Mouse (Mus musculus): ENCODE data around the gene Zfp704. TPM values are rescaled to one million over a fixed set of nuclear protein-coding genes. Genes with fewer than 3 reads are reported as not detected.

Zfp704 gene
- total RNA-seq, 2 experiments from 2014 or later, result 32.2 to 34.7 TPM

DNA sequence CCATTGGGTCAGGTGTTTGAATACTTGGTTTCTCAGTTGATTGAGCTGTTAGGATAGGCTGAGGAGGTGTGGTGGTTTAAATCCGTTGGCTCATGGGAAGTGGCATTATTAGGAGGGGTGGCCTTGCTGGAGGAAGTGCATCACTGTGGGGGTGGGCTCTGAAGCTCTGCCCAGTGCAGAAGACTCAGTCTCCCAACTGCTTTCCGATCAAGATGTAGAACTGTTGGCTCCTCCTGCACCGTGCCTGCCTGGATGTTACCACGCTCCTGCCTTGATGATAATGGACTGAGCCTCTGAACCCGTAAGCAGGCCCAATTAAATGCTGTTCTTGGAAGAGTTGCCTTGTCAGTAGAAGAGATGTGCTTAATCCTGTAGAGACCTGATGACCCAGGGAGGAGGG, 154.5 kb downstream of the Zfp704 start:
- no peak for DNase-seq

DNA sequence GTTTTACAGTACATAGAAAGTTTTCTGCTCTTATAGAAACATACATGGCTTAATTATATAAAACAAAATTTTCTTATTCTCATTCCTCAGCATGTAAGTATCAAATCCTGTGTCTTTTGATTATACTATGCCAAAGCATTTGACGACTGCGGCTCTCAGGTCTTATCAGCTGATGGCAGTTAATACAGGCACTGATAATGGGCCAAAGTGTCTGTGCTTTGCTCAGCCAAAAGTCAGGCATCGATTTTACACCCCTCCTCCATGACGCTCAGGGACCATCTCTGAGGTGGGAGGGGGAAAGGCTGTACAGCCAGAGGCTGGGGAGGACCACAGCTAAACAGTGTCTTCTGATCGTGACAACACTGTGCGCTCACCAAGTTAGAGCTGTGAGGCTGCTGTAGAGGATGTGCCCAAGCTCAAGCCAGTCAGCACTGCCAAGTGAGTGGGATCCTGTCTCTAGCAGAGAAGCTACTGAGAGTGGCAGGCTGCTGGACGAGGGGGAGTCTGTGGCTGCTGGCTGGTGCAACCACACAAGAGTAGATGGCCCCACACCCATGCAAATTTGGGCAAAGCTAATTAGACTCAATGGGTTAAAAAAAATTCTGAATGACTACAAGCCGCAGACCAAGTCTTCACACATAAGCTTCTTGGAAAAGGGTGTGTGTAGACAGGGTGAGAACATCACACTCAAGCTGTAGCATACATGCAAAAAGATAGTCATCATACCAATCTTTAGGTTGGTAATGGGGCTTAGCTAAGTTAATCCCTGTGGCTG, 155.1 kb downstream of the Zfp704 start:
- peak in 1 of 2 experiments; percentile 29 for DNase-seq

DNA sequence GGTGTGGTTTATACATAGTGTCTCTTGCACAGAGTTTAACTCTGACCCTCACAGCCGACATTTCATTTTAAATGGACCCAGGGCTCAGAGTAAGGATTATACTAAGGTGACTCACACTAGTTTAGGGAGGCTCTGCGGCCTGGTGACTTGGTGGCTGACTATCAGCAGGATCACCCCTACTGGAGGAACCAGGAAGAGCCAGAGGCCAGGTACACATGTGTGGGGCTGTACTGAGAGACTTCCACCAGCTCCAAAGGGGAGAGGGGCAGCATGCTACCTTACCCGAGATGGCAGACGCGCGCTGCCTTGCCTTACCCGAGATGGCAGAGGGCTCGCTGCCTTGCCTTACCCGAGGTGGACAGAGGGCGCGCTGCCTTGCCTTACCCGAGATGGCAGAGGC, 159.4 kb downstream of the Zfp704 start:
- DNase-seq, result no peak

DNA sequence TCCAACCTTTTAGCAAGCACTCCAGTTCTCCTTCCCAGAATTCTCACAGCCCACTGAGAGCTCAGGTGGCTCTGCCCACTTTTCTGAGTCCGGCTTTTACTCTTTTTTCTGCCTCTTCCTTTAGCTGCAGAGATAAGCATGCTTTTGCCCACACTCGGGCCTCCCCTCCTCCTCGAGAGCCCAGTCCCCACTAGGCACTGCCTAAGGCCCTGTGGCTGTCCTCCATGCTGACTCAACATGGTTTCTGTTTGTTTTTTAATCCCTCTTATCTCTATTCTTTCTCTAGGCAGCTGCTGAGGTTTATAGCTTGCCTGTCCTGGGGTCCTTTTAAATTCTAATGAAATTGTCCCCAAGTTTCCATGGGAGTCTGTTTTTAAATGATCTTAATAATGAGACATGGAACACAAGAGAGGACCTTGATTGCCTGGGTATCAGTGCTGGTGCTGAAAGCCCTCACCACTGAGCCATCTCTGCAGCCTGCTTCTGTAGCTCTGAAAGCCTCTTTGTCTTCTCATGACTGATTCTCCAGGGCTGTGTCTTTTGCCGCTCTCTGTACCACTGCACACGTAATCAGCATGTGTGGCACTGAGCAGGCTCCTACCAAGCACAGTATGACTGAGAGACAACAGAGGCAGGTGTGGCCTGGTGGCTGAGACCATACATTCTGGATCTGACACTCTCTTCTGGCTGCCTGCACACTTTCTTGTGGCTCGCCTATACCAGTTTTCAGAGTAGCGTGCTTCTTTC, 160.5 kb downstream of the Zfp704 start:
- DNase-seq, result no peak

DNA sequence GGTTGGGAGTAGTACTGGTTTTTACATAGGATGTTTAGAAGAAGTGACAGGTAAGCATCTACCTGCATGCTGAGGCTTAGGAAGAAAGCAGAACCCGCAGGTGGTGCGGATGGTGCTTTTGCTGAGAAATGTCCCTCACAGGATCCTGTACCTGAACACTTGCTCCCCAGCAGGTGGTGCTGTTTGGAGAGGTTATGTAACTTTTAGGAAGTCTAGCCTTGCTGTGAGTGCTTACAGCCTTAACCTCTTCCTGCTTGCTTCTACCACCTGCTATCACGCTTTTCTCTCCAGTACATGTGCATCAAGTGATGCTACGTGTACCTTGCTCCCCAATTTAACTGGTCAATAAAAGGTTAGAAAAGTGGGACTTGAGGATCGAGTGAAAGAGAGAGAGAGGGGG, 161.3 kb downstream of the Zfp704 start:
- DNase-seq, result no peak

DNA sequence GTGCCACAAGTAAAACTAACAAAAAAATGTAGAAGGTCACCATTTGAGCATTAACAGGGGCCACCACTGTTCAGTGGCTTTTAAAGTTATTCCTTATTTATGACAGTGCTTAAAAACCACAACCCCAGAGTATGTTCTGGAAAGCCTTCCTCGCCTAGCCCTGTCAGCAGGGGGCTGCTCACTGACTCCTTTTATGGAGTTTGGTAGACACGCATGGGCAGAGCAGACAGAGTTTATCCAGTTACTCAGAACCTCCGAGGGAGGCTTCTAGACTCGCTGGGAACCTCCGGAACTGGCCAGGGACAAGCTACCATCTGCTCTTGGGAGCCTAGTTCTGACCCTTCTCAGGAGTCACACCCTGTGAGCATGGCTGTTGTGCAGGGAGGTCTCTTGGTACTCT, 165.3 kb downstream of the Zfp704 start:
- no peak for DNase-seq

DNA sequence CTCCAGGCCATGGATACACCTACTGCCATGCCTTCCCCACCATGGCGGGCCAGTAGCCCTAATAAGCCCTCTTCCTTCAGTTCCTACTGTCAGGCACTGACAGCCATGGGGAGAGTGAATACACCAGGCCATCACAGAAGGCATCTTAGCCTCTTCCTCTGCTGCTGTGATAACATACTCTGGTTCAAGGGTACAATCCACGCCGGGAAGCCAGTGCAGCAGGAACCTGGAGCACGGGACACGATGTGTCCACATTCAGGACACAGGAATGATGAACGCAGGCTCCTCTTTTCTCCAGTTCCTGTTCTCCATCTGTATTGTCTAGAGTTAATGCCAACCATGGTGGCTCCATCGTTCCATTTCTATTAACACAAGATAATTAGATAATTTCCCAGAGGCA, 165.9 kb downstream of the Zfp704 start:
- DNase-seq, result no peak

DNA sequence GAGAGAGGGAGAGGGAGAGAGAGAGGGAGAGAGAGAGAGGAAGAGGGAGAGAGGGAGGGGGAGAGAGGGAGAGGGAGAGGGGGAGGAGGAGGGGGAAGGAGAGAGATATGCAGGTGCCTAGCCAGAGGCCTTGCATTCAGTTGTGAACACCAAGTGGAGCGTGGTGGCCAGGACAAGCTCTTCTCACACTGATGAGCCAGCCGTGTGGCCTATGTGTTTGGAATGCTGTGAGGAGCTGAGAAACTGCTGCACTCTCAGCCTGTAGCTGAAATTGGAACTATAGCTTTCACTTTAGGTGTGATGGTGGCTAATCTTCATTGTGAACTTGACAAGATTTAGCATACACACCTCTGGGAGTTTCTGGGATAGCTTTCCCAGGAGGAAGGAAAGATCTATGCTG, 166.4 kb downstream of the Zfp704 start:
- no peak for DNase-seq

DNA sequence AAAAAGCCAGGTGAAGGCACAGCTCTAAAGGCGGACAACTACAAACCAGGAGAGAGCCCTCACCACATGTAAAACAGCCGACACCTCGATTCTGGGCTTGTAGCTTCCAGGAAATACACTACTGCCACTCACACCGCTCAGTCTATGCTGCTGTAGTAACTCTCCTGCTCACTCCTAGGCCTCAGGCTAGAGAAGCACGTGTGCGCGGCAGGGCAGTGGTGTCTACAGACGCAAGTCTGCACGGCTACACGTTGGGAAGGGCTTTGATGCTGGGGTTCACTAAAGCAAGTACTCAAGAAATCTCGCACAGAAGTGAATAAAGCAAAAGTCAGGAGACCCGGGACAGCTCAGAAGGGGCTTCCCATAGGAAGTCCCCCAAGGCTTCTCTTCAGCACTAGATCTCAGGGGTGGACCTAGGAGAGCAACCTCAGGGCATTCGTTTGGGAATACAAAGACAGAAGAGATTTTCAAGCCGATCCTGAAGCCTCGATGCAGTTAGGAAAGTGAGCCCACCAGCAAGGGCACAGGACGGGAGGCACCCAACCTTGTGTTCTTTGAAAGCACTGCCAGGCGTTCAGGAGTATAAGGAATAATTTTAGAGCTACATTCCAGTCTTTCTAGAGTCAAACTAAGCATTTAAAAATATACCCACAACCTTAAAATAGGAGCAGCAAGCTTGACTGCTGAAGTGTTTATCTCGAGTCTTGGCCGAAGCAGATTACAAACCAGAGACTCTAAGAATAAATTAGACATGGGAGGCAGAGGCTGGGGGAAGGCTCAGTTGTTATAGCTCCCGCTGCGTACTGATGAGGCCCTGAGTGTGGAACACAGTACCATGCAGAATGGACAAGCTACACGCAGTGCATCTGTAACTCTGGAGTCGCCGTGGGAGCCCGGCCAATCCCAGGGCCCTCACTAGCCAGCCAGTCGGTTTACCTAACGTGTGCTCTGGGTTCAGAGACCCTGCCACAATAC, 168.0 kb downstream of the Zfp704 start:
- no peak for DNase-seq

DNA sequence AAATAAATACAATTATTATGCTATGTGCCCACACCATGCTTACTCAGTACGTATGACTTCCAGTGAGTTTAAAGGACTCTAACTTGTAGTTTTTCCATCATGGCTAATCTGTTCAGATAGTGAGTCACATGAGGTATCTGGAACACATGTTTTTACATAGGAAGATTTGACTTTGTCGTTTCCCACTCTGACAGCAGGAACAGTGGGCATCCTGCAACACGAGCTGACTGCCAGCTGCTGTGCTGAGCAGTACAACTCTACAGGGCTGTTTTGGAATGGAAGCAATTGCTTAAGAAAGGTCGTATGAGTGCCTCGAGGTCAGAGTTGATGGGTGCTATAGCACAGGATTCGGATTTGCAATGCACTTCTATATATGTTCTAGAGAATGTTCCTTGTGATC, 169.4 kb downstream of the Zfp704 start:
- no peak for DNase-seq

DNA sequence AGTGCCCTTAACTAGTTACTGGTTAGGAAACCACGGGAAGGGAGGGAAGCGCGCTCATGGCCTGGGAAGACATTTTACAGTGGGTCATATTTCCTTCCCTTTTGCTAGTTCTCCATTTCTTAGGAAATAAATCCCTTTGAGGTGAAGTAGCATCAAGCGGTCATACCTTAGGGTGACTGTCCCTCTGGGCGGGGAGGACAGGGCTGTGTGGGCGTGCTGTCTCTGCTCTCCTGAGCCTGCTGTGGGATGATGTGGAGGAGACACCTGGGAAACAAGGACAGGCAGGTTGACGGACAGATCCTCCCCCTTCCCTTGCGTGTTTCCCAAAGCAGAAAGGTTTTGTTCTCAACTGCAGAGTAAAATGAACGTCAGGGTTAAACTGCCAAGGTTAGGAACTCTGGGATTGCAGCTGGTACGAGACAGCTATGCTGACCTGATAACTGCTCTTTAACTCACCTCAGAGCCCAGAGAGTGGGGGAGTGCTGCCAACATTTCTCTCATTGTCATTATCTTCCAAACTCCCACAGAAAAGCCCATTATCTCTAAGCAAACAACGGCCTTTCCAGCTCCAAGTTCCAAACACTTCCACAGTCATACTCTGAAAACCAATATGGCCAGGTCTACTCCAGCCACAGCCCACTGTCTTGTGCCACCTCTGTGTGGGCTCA, 170.1 kb downstream of the Zfp704 start:
- DNase-seq, result no peak

DNA sequence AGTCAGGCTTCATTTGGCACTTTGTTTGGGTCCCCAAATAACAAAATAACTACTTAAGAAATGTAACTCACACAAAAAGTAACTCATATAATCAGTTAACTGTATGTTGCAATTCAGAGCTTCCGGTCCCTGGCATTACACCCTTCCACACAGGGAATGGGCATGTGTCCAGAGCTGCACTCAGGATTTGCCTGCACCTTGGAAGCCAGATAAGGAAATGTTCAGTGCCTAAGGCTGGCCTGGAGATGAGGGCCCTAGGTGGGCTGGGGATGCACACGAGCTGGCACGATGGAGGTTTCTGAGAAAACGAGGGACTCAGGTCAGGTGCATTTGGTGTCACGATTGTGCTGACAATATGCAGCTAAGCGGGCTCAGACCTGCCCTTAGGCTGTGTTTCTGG, 173.6 kb downstream of the Zfp704 start:
- no peak for DNase-seq

DNA sequence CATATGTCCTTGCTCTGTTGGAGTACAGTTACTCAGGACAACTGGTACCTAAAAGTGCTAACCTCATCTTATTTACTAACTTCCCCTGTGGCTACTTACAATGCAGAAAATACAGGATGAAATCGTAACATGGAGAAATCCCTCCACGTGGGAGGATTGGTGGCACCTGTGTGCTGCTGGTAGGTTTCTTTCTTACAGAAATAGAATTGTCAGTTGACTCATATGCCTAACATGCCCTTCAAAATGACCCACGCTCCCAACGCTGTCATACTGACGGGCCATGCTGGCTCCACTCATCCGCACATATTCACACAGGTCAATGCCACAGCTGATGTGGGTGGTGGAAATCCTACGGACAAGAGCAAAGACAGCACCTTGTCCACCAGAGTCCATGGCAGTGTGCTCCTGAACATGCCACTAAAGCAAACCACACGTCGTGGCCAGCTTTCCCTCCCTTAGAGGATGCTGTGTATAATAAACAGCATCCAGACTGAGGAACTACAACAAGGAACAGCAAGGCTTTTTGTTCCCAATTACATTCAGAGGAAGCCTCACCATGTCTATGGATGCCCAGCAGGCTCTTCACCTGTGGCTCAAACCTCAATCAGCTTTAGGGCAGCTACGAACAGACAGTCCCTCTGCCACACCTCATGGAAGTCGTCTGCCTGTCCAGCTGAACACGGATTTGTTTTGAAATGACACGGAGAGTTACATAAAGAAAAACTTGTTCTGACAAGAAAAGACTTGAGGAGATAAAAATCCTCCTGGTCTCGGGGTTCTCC, 175.3 kb downstream of the Zfp704 start:
- no peak for DNase-seq

DNA sequence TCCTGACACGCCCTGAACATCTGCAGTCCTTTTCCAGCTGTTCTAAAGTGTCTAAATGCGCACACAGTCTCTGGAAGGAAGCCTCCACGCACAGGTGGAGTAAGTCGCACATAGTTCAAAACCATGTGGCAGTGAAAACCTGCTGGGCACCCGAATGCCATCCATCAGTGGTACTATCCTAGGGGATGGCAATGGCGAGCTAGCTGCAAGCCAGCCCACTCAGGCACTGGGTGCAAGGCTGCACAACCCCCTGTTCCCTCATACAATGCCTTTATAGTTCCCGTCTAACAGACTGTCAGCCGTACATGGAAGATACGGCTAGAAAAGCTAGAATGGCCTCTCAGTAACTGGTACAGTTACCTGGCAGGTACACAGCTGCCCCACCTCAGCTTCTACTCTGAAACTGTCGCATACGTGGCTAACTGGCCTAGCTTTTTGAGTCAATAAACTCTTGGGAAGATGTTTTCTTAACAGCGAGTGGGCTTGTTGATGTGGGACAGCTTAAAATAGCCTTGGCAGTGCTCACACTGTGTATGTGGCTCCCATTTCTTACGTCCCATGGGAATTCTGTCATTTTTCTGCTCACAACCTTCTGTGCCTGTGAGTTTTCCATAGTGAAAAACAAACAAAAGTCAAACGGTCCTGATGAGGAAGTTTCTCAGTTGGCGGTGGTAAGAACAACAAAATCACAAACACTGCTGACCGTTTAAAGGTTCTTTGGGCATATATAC, 176.9 kb downstream of the Zfp704 start:
- DNase-seq, result no peak

DNA sequence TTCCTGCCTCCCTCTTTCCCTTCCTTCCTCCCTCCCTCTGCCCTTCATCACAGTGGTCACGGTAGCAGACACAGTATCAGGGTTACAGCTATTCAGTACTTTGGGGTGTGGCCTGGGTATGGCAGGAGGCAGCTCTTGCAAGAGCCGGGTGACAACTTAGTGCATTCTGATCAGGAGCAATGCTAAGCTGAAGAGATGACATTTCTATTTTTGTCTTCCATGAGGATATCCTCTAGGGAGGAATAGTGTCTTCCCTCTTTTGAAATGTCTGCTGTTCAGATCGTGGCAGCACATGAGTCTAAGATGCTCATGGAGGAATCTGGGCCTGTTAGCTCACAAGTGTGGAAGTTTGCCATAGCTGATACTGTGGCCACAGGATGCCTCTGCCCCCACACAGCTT, 177.7 kb downstream of the Zfp704 start:
- DNase-seq, result no peak

DNA sequence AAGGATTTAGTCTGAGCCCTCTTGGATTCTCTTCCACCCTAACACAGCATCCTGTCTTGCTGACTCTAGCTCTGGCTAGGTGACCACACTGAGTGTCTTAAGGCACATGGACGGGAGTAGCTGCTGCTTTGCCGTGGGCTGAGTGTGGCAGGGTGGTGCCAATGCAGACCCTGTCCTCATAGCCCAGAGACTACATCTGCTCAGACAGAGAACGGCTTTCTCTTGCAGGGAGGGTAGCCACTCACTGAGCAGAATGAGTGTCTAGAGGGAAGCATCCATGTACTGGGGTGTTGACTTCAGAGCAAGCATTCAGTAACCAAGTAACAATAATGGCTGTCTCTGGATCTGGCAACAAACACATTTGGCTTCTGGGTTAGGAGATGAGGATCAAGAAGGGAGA, 179.9 kb downstream of the Zfp704 start:
- no peak for DNase-seq

DNA sequence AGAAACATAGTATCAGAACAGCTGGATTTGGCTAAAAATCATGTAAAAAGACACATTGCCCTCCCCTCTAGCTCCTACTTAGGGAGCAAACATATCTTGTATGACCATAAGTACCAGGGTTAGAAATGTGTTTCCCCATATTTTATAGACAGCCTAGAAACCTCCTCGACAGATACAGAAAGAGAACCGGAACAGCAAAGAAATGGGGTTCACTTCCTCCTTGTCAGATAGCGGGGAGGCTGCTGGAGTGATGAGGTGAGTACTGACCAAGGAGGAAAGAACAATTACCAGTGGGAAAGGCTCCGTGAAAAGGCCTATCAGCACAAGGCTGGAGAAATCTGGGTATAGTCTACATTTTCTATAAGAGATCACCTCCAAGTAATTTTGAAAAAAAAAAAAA, 182.1 kb downstream of the Zfp704 start:
- no peak for DNase-seq

DNA sequence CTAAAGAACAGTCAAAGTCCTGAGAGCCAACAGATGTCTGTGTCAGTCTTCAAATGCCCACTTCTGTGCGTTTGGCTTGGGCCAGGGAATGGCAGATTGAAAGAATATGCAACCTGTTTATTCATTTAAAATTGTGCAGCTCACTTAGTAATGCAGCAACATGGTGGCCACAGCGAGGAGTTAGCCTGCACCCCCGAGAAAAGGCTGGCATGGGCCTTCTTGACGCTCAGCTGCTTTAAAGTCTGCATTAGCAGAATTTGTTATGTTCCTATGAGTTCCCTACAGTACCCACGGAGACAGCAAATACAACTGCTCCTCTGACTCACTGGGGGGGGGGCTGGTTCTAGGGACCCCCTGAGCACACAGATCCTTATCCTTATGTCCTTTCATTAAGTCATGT, 184.2 kb downstream of the Zfp704 start:
- DNase-seq, result no peak

DNA sequence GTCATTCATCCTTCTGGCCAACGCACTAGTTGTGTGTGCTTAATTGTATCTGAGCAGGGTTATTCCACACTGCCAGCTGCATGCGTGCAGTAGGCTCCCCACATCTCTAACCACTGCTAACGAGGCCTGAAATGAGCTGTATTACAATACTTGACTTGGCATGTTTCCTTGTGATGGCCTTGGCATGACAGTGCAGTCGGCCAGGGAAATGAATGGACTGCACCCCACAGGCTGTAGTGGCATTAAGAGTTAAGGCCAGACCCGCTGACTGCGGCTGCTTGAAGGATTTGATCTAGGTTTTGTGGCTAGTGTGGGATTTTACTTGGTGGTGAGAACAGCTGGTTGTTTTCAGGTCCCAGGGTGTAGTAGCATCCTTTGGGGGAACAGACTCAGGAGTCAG, 185.2 kb downstream of the Zfp704 start:
- DNase-seq, result no peak

DNA sequence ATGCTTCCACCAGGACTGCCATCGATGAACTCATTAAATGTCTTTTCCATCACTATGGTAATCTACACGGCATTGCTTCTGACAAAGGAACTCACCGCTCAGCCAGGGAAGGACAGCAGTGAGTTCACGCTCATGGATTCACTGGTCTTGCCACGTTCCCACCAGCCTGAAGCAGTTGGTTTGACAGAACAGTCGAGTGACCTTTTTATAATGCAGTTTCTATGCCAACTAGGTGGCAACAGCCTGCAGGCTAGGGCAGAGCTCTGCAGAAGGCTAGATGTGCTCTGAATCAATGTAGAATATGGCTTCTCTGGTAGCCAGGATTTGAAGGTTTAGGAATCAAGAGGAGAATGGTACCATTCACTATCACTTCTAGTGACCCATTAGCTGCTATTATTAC, 186.2 kb downstream of the Zfp704 start:
- DNase-seq, result no peak

DNA sequence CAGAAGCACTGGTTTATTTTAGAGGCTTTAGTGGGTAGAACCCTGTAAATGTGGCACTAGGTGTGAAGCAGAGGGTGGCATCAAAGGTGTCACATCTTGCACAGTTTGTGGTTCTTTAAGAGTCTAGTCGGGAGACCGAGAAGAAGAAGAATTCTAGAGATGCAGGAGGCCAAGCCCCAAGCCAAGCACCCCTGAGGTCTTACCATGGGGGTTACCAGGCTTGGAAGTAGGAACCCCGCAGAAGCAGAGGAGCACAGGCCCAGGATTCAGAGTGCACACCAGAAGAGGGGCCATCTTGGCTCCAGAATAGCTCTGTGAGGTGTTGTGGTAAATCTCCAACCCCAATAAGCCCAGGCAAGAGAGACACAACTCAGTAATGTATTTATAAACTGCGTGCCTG, 201.0 kb downstream of the Zfp704 start:
- no peak for DNase-seq
